Mouse (Mus musculus) layer of hippocampus, adult 11-12 months (tissue): ENCODE data around the gene 4933402D24Rik.

Source experiments
- DNase-seq: peaks from one replicate; pipeline ENCODE4 v3.0.0; 2022; ENCODE audit warnings: low spot score

The 4933402D24Rik gene

GRCm38 (mm10) chr1:63769167-63769566, at the start of gene 4933402D24Rik:
Gene 4933402D24Rik (minus strand): TSS chr1:63769267.
- DNase-seq, result no peak

- no peak for DNase-seq
Observed at GRCm38 (mm10) chr1:63808584-63808983, 39.5 kb upstream of the 4933402D24Rik start.

- DNase-seq, result no peak
Observed at GRCm38 (mm10) chr1:63805095-63805494, 36.0 kb upstream of the 4933402D24Rik start.

GRCm38 (mm10) chr1:63794326-63794725, 25.3 kb upstream of the 4933402D24Rik start:
- no peak for DNase-seq

GRCm38 (mm10) chr1:63776902-63777630, 8.0 kb upstream of the 4933402D24Rik start:
- DNase-seq, result no peak

GRCm38 (mm10) chr1:63776396-63776795, 7.3 kb upstream of the 4933402D24Rik start:
- no peak for DNase-seq

GRCm38 (mm10) chr1:63770309-63770708, 1.2 kb upstream of the 4933402D24Rik start:
- peak; percentile 43 for DNase-seq

- DNase-seq, result no peak
Observed at GRCm38 (mm10) chr1:63768112-63768511, 955 bp downstream of the 4933402D24Rik start.

- no peak for DNase-seq
Observed at GRCm38 (mm10) chr1:63764395-63764794, 4.7 kb downstream of the 4933402D24Rik start.

- DNase-seq, result peak; percentile 11
Observed at GRCm38 (mm10) chr1:63763881-63764386, 5.1 kb downstream of the 4933402D24Rik start.

GRCm38 (mm10) chr1:63763212-63763694, 5.8 kb downstream of the 4933402D24Rik start:
- DNase-seq, result peak; percentile 71

GRCm38 (mm10) chr1:63756005-63756404, 13.1 kb downstream of the 4933402D24Rik start:
- DNase-seq, result no peak

- peak; percentile 93 for DNase-seq
Observed at GRCm38 (mm10) chr1:63730240-63730771, 38.8 kb downstream of the 4933402D24Rik start, which contains the start of the genes Mdh1b and Fastkd2. Gene Mdh1b (minus strand): TSS chr1:63730318. Gene Fastkd2 (plus strand): TSS chr1:63730614.

- DNase-seq, result no peak
Observed at GRCm38 (mm10) chr1:63729796-63730195, 39.3 kb downstream of the 4933402D24Rik start.

- DNase-seq, result no peak
Observed at GRCm38 (mm10) chr1:63720161-63720560, 48.9 kb downstream of the 4933402D24Rik start.

GRCm38 (mm10) chr1:63708876-63709275, 60.2 kb downstream of the 4933402D24Rik start:
- no peak for DNase-seq

- no peak for DNase-seq
Observed at GRCm38 (mm10) chr1:63705733-63706132, 63.3 kb downstream of the 4933402D24Rik start.
